Mouse (Mus musculus): ENCODE data around the gene Sos1.

The Sos1 gene

GRCm38 (mm10) chr17:80496185-80496584 lies 15.9 kb upstream of the Sos1 start:
- no peak for DNase-seq (ENCODE audit: extremely low read depth, low read depth, low spot score)

GRCm38 (mm10) chr17:80493891-80494290 lies 13.6 kb upstream of the Sos1 start:
- DNase-seq (ENCODE audit: extremely low read depth, low read depth, low spot score) = no peak

- DNase-seq (ENCODE audit: extremely low read depth, low read depth, low spot score) = no peak
Observed at GRCm38 (mm10) chr17:80492811-80493210, 12.6 kb upstream of the Sos1 start.

- no peak for DNase-seq (ENCODE audit: extremely low read depth, low read depth, low spot score)
Observed at GRCm38 (mm10) chr17:80492274-80492673, 12.0 kb upstream of the Sos1 start.

- no peak for DNase-seq (ENCODE audit: extremely low read depth, low read depth, low spot score)
Observed at GRCm38 (mm10) chr17:80490166-80490565, 9.9 kb upstream of the Sos1 start.

- DNase-seq (ENCODE audit: extremely low read depth, low read depth, low spot score) = no peak
Observed at GRCm38 (mm10) chr17:80488918-80489317, 8.7 kb upstream of the Sos1 start.

- no peak for DNase-seq (ENCODE audit: extremely low read depth, low read depth, low spot score)
Observed at GRCm38 (mm10) chr17:80485160-80485559, 4.9 kb upstream of the Sos1 start.

GRCm38 (mm10) chr17:80480855-80481224 lies 587 bp upstream of the Sos1 start:
- DNase-seq (ENCODE audit: extremely low read depth, low read depth, low spot score) = no peak

GRCm38 (mm10) chr17:80479295-80480030 lies 790 bp downstream of the Sos1 start:
- no peak for DNase-seq (ENCODE audit: extremely low read depth, low read depth, low spot score)

GRCm38 (mm10) chr17:80477679-80478078 lies 2.6 kb downstream of the Sos1 start:
- DNase-seq (ENCODE audit: extremely low read depth, low read depth, low spot score) = no peak

- no peak for DNase-seq (ENCODE audit: extremely low read depth, low read depth, low spot score)
Observed at GRCm38 (mm10) chr17:80476496-80476895, 3.8 kb downstream of the Sos1 start.

- DNase-seq (ENCODE audit: extremely low read depth, low read depth, low spot score) = no peak
Observed at GRCm38 (mm10) chr17:80471056-80471802, 9.0 kb downstream of the Sos1 start.

GRCm38 (mm10) chr17:80468417-80468894 lies 11.8 kb downstream of the Sos1 start:
- DNase-seq (ENCODE audit: extremely low read depth, low read depth, low spot score) = peak; percentile 31

GRCm38 (mm10) chr17:80460258-80460657 lies 20.0 kb downstream of the Sos1 start:
- DNase-seq (ENCODE audit: extremely low read depth, low read depth, low spot score) = no peak

- DNase-seq (ENCODE audit: extremely low read depth, low read depth, low spot score) = no peak
Observed at GRCm38 (mm10) chr17:80455648-80456047, 24.6 kb downstream of the Sos1 start.

- DNase-seq (ENCODE audit: extremely low read depth, low read depth, low spot score) = no peak
Observed at GRCm38 (mm10) chr17:80450426-80451030, 29.7 kb downstream of the Sos1 start.

- DNase-seq (ENCODE audit: extremely low read depth, low read depth, low spot score) = no peak
Observed at GRCm38 (mm10) chr17:80446470-80446869, 33.8 kb downstream of the Sos1 start.

GRCm38 (mm10) chr17:80445433-80445832 lies 34.8 kb downstream of the Sos1 start:
- no peak for DNase-seq (ENCODE audit: extremely low read depth, low read depth, low spot score)

- no peak for DNase-seq (ENCODE audit: extremely low read depth, low read depth, low spot score)
Observed at GRCm38 (mm10) chr17:80435680-80436079, 44.6 kb downstream of the Sos1 start.

- DNase-seq (ENCODE audit: extremely low read depth, low read depth, low spot score) = no peak
Observed at GRCm38 (mm10) chr17:80434430-80434829, 45.8 kb downstream of the Sos1 start.

GRCm38 (mm10) chr17:80431997-80432396 lies 48.3 kb downstream of the Sos1 start:
- no peak for DNase-seq (ENCODE audit: extremely low read depth, low read depth, low spot score)

GRCm38 (mm10) chr17:80427966-80428365 lies 52.3 kb downstream of the Sos1 start:
- DNase-seq (ENCODE audit: extremely low read depth, low read depth, low spot score) = no peak
